Mouse (Mus musculus): ENCODE data around the gene Chd9. TPM values are rescaled to one million over a fixed set of nuclear protein-coding genes. Genes with fewer than 3 reads are reported as not detected.
"Not testable (repeated sequence)": the region's sequence is repeated elsewhere in the genome, so short reads cannot be mapped to it uniquely, and the experiment has no call there.

Gene Chd9
- total RNA-seq, 2 experiments from 2014 or later = 68.7 to 93.5 TPM

DNA sequence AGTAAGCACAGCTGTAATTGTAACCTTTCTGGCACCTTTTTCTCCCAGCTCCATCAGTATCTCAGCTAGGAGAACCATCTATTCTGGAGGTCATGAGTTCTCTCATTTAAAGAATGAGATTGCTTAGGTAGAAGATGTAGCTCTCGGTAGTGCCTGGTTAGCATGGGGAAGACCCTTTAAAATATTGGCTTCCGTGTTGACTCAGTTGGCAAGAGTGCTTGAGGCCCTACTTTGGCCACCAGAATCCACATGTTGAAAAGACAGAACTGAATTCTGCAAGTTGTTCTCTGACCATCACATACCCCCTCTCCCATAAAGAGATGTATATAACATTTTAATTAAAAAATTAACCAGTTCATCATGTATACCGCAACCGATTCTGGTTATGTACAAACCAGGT lies 78.8 kb downstream of the Chd9 start:
- no peak for DNase-seq

GRCm38 (mm10) chr8:90907516-90907847 lies 79.3 kb downstream of the Chd9 start:
- no peak for DNase-seq

- DNase-seq = peak; percentile 98
Observed at GRCm38 (mm10) chr8:90907848-90908551, 79.8 kb downstream of the Chd9 start.

DNA sequence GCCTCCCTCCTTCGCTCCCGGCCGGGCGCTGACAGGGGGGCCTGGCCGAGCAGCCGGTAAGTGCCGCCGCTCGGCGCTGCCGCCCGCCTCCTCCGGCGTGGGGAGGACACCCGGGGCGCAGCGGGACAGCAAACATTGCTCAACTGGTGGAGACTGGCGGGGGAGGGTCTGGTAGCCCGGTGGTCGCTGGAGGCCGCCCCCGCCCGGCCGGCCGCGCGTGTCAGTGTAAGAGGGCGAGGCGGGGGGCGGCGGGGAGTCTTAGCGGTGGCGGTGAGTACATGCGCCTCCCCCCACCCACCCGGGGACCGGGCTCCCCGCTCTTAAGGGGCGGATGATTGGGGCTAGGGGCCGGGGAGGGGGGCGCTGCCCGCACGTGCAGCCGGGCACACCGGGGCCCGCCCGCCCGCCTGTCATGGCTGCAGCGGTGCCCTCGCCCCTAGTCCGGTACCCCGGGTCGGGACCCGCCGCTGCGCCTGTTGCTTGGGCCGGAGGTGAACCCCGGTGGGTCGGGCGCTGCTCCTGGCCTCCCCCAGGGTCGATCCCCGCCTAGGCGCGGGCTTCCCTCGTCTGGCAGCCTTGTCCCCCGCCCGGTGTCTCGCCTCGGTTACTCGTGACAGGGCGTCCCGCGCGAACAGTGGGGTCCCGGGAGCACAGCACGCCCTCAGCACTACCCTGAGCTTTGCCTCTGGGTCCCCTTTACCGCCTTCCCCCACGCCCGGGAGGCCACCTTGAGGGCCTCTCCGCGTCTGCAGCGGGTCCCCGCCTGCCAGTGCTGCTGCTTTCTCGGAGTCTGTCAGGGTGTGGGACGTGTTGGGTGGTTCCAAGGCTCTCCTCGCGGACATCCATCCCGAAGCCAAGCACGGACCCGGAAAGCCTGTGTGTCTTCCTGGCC lies 80.7 kb downstream of the Chd9 start:
- peak; percentile 66 to 75 for DNase-seq

DNA sequence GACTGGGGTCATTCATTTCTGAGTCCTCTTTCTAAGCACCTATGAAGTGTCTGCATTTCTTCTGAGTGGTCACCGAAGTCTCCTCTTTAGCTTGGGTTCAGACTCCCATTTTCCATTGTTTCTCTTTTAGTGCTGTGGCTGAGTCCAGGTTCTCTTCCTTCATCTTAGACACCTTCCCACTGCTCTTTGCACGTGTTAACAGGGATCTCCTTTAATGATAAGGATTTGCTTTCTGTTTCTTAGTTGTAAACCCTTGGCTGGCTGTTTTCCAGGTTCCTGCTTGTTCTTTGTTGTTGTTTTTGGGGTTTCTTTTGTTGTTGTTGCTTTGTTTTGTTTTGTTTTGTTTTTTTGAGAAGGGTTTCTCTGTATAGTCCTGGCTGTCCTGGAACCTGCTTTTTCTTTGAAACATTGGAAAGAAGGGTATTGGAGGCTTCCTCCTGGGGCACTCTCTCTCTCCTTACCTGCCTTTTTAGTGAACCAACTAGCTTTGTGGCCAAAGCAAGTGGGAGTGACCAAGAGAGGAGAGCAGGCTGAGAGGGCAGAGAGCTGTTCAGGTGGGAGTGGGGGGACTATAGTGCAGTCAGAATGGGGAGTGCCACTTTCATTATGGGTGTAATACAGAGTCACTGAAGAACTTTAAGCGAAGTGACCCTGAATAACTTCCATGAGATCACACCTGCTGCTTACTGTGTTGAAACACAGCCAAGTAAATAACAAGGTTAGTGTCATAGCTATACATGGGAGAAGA lies 95.2 kb downstream of the Chd9 start:
- no peak for DNase-seq

DNA sequence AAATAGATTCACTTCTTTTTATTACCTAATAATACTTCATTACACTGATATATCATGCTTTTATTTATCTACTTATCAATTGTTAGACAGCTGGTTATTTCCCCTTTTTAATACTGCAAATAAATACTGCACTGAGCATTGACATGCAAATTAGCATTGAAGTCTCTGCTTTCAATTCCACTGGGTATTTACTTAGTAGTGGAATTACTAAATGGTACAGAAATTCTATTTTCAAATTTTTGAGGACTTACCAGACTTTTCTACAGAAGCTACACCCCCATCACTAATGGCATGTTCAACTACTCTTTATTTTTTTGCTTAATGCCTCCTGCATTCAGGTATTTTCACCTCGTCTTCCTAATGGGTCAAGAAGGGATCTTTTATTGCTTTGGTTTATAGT lies 100.3 kb downstream of the Chd9 start:
- no peak for DNase-seq

GRCm38 (mm10) chr8:90930125-90930524 lies 102.0 kb downstream of the Chd9 start:
- not testable (repeated sequence) for DNase-seq

DNA sequence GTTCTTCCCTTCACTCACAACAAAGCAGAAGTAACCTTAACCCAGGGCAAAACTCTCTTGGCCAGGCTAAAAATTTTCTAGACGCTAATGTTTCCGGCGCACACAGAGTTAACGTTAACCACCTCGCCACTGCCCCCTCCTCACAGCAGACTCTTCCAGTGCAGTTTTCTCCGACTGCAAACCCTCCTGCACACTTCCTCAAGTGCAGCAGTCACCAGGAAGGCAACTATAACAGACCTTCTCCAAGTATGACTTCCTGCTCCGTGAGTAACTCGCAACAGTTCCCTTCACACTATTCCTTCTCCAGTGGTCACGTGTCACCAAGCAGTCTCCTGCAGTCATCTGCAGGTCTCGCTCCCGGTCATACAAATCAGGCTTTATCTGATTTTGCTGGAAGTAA lies 104.8 kb downstream of the Chd9 start:
- no peak for DNase-seq

- peak in 1 of 2 experiments; percentile 7 for DNase-seq
Observed at GRCm38 (mm10) chr8:90934786-90935185, 106.6 kb downstream of the Chd9 start.

DNA sequence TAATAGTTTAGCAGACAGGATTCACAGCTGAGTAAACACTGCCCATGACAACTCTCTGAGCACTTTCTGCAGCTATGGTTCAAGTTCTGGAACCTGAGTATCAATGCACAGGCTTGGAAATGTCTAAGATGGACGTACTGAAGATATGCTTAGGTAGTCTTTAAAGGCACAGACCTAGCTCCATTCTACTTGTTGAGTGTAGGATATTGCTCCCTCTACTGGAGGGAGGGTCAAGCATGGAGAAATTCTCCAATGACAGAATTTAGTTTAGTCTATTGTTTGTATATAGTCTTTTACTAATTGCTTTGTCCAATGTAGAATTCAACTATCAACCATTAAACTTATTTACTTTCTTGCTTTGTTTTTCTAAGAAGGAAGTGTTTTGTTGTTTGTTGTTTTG lies 108.7 kb downstream of the Chd9 start:
- peak in 1 of 2 experiments; percentile 15 for DNase-seq

DNA sequence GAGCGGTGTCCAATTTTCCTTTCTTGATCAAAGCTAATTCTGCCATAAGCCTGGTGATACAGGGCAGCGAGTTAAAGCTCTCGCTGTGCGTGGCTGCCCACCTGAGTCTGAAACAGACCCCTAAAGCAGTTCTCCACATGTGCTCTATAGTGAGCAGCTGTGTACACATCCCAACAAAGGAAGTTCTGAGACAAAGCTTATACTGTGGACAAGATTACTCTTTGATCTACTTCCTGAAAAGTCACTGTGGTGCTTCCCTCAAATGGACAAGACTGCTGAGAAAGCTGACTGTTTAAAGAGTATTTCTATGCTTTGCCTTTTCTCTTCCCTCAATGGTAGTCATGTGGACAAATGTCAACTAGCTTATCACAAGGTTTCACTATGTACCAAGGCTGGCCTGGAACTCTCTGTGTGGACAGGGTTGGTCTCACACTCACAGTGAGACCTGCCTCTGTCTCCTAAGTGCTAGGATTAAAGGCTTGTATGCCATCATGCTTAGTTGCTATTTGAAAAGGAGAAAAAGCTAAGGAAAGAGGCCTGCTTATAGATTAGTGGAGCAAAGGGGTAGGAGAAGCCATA lies 110.3 kb downstream of the Chd9 start:
- no peak for DNase-seq

DNA sequence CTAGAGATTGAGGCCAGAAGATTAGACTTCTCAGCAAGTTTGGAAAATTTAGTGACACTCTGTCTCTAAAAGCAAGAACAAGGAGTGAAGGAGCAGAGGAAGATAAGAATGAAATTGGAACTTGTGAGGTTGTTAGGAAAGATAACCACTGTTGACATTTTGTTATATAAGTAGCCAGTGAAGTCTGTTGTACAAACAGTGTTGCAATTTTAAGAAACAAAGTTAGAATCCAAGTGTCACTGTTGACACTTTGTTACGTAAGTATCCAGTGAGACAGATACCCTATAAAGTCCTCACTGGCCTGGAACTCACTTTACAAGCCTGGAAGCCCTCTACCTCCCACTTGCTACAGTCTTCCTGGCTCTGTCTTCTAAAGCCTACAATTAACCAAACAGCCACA lies 111.7 kb downstream of the Chd9 start:
- DNase-seq = no peak

DNA sequence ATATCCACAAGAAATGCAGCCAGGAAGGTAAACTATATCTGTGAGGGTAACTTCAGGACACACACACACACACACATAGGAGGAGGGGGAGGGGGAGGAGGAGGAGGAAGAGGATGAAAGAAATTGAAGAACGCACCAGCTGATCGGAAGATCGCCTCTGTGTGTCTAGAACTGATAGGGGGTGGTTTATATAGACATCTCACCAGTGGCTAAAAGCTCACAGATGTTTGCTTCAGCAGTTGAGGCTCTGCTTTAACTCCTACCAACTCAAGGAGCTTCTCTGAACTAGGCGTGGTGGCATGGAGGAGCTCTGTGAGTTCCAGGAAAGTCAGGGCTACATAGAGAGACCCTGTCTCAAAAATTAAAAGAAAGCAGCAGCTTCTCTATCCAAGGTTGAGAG lies 115.6 kb downstream of the Chd9 start:
- DNase-seq = no peak

DNA sequence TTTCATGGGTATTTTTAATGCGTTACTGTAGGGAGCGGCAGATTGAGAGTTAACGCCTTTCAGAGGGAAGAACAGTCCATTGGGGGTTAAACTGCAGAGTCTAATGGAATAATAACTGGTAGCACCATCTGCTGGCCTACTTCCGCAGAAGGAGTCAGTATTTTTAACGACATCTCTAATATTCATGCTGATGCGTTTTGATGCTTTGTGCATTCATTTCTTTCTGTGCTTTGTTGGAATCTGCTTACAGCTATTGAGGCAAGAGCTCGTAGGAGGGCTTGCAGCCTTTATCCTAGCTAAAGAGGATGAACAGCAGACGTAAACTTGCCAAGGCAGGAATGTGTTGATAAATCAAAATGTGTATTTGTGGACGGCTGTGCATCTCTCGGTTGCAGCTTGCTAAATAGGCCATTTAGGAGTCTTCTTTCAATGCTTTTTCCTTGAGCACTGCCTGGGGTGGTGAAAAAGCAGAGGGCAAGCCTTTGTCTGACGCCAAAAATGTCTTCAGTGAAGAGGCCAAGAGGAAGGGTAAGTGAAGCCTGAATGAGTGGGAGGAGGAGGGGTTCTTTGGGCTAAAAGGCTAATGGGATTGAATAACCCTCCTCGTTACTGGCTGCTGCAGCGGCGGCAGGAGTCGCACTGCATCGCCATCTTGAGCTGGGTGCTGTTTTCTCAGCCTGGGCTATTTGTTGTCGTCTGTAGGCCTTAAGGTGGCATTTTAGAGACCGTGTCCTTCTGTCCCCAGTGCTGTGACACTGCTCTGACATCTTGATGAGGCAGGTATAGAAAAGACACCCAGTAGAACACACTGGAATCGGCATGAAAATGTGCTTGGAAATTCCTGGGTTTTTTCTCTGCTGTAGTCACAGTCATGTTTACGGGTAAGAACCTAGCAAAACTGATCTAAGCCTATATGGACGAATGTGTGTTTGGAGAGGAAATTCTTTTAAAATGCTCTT lies 126.9 kb downstream of the Chd9 start:
- peak; percentile 70 to 79 for DNase-seq

DNA sequence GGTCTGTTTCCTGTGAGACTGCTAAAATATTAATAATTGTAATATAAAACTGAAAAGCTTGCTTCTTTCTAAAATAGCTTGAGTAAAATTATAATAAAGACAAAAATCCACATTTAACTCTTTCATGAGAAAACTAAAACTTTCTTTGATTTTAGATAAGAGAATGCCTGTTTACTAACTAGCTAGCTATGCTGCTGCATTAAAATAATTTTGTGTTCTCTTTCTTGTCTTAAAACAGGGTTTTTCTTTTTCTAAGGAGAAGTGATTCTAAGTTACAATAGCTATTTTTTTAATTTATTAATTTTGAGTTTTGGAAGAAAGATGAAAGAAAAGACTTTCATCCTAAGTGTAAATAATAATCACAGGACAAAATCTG lies 127.6 kb downstream of the Chd9 start:
- DNase-seq = no peak

GRCm38 (mm10) chr8:90956390-90956789 lies 128.2 kb downstream of the Chd9 start:
- no peak for DNase-seq

DNA sequence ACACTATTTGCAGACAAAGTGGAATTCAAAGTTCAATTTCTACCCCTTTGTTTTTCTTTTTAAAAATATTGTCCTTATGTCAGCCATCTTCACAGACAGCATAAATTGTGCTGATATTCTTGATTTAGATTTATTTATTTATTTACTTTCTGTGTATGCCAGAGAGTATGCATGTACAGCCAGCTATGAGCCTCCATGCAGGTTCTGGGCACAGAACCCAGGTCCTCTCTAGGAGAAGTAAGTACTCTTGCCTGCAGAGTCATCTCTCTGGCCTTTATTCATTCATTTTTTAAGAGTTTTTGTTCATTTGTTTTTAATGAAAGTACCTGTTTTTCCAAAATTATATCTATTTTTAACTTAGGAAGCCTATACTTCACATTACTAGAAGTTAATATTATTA lies 129.6 kb downstream of the Chd9 start:
- DNase-seq = no peak

DNA sequence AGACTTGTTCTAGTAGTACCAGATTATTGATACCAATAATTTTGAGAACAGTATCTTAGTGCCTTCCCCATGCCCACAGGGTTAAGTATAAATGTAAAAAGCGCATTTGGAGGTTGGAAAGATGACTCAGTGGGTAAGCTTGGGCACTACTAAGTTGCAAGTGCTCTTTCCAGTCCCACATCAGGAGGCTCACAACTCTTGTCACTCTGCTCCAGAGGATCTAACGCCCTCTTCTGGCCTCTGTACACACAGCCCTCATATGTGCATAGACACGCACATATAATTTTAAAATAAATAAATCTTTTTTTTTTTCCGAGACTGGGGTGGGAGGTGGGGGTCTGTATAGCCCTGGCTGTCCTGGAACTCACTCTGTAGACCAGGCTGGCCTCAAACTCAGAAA lies 131.6 kb downstream of the Chd9 start:
- DNase-seq = no peak

DNA sequence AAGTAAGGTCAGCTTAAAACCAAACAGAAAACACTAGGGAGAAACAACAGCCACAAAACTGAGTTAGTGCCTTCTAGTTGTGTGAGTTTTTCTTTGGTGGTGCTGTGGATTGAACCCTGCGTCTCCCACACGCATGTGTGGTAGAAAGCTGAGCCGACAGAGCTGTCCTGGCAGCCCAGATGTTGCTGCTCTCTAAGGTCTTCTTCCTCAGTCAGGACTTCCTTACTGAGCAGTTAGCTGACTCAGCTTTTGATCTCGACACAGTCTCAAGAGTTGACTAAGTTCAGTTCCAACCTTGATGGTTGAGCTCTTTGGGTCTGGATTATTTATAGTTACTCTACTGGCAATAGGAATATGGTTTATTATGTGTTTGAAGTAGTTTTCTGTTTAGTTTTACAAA lies 133.5 kb downstream of the Chd9 start:
- DNase-seq = peak in 1 of 2 experiments; percentile 12

- no peak for DNase-seq
Observed at GRCm38 (mm10) chr8:90964044-90964443, 135.9 kb downstream of the Chd9 start.

DNA sequence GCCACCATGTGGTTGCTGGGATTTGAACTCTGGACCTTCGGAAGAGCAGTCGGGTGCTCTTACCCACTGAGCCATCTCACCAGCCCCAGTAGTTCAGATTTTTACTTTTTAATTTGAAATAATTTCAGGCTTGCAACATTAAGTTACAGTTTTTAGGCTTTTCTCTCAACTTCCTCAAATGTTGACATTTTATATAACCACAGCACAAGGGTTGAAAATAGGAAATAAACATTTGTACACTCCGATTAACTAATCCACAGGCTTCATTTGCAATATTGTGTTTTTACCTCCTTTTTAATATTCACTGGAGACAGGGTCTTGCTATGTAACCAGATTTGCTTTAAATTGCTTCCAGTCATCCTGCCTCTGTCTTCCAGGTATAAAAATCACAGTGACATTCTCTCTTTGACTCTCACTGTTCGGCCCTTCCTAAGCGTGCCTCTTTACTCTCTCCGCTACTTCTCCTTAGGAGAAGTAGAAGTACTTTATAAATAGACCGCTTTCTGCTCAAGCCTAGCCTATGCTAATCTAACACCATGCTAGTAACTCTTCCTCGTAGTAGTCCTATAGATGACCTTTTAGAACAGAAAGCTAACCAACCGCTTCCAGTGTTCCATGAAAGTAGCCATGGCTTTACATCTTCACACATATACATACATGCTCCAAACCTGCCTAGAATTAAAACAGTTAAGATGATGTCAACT lies 137.5 kb downstream of the Chd9 start:
- no peak for DNase-seq
